Mouse (Mus musculus): ENCODE measurements around the gene Gbx1. TPM values are rescaled to one million over a fixed set of nuclear protein-coding genes. Genes with fewer than 3 reads are reported as not detected.

Gbx1 gene
- total RNA-seq, 4 experiments from 2014 or later: not detected

DNA sequence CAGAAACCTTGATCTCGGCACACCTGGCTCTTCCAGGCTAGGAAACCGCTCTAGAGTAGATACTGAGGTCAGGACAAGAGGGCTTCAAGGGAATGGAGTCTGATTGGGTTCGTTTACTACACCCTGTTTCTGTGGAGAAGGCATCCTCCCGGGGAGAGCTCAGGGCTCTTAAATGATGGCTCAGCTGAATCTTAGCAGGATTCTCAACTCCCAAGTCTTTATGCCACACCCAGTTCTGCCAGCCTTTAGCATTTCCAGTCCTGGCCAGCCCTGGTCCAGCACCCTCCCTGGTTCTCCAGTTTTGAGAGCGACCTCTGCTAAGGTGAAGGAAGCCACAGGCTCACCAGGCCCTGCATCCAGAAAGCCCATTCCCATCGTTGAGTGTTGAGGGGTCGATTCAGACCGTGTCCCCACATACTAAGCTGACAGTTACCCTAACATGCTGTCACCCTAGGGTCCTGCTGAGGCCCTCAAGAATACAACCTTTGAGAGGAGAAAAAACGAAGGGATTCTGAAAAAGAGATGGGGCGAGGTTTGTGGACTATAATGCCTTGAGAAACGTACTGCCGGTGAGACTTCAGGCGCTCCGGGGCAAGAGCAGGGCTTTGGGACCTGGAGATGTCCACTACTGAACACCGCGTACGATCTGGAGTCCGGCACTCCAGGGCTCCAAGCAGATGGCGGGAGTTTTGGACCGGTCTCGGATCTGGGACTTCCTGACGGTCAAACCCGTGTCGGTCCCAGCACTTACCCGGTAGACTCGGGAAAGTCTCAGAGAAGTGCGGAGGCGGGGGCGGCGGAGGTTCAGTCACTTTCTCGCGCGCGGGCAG lies 1.4 kb downstream of the Gbx1 start:
- DNase-seq (ENCODE audit: low spot score): no peak

DNA sequence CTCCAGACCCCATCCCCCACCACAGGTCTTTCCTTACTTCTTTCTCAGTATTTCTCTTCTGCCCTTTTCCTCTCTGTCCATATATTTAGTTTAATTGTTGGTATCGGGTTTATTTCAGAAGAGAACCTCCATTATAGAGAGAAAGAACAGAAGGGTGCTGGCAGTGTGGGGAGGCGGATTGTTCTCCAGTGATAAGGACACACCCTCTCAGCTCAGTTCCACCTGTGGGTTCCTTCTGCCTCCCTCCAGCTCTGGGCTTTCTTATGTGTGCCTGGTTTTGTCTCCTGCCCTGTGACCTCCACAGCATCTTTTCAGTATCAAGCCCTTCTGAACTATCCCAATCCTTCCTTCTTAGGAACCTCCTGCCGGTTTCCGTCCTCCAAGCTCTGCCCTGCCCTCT lies 2.5 kb downstream of the Gbx1 start:
- no peak for DNase-seq (ENCODE audit: low spot score)

DNA sequence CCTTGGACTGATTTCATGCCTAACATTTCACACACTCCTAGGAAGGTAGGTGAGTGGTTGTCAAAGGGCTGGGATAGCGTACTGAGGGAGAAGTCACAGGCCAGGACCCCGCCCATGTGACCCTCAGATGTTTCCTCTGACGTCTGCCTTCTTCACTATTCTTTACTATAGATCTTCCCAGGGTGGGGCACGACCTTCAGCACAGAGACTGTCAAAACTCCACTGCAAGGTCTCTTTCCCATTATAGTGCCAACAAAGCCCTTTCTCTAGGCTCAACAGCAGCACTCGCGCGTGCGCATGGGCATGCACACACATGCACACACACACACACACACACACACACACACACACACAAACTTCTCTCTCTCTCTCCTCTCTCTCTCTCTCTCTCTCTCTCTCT lies 3.2 kb downstream of the Gbx1 start:
- DNase-seq (ENCODE audit: low spot score): no peak

DNA sequence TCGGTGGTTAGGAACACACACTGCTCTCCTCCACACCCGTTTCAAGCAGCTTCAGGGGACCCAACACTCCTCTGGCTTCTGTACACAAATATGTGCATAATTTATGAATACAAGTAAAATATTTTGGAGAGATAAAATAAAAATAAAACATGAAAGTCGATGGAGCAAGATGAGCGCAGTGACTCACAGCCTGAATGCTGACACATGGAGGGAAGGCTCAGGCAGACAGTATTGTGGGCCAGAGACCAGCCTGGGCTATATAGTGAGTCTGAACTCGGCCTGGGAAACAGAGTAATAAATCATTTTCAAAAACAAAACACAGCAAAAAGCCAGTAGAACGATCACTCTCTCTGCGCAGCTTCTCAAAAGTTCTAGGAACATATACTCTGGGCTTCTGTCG lies 5.6 kb downstream of the Gbx1 start:
- no peak for DNase-seq (ENCODE audit: low spot score)

DNA sequence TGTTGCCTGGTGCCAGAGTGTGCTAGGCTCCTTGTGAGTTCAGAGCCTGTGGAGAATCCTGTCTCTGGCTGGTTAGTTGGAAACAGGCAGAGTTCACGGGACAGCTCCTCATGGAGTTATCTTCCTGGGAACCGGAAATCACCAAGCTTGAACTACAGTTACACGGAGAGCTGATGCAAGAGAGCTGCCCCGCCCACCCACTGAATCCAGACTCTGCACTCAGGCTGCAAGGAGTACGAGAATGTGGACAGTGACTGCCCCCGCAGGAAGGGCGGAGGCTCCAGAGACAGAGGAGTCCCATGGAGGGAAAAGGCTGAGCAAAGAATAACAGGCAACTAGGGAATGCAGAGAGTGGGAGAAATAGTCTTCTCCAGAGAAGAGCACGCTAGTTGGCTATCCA lies 14.7 kb downstream of the Gbx1 start:
- peak; percentile 40 for DNase-seq (ENCODE audit: low spot score)

DNA sequence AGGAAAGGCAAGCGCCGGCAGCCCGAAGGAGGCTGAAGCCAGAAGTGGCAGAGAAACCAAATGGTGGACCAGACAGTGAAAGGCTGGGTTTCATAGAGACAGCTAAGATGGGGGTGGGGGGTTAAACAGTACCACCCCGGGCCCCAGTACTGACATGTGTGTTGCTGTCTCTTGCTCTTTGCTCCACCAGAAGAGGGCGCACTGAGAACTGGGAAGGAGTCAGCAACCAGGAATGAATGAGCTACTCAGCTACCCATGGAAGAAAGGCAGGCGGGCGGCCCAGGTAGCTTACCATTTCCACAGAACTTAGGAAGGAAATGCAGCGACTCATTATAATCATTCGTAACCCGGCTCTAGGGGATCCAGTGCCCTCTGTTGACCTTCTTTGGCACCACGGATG lies 16.4 kb downstream of the Gbx1 start:
- peak; percentile 40 for DNase-seq (ENCODE audit: low spot score)

DNA sequence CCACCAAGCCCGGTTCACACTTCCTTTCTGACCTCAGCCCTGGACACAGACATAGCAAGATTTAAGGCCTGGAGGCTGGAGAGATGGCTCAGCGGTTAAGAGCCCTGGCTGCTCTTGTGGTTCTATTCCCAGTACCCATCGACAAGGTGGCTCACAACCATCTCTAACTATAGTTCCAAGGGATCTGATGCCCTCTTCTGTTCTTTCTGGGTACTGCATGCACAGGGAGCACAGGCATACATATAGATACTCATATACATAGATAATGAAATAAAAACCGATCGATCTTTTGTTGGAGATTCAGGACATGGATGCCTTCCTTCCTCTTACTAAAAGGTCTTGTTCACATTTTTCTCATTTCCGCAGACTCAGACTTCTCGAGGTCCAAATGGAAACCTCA lies 18.6 kb downstream of the Gbx1 start:
- no peak for DNase-seq (ENCODE audit: low spot score)

DNA sequence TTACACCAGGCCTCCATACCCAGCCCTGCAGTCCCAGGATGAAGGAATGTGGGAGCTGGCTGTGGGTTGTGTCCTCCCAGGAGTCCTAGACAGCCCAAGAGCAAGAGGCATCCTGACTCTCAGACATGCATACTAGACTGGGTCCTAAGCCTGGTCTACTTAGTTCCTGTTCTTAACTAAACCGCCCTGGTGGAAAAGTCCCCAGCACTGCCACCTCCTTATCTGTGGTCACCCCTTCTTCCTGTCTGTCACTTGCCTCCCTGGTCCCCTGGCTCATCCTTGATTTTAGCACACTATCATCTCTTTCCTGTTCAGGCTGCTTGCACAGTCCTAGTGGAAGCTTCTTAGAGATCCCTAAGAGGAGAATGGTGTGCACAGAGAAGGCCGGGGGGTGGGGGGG lies 21.5 kb downstream of the Gbx1 start:
- DNase-seq (ENCODE audit: low spot score): no peak

DNA sequence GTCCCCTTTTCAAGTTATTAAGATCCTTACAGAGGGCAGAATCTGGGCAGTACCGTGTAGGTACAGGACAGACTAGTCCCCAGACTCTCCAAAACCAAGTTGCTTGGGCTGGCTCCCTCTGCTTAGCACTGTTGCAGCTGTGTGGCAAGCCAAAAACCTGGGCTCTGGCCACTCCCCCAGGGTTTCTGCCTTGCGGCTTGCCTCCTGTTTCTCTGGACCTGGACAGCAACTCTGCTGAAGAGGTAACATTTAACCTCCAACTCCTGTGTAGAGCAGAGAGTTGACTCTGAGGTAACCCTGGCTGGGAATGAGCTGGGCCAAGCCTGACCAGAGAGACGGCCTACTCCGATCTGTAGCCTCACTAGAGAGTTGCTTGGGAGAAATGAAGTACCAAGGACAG lies 24.2 kb downstream of the Gbx1 start:
- no peak for DNase-seq (ENCODE audit: low spot score)

DNA sequence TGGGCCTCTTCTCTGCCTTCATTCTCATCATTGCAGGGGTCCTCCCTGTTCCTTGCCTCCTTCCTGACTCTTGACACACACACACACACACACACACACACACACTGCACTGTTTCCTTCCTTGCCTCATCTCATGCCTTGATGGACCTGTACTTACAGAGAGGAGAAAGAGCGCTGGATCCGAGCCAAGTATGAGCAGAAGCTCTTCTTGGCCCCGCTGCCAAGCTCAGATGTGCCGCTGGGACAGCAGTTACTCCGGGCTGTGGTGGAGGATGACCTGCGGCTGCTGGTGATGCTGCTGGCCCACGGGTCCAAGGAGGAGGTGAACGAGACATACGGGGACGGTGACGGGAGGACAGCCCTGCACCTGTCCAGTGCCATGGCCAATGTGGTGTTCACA lies 26.2 kb downstream of the Gbx1 start:
- no peak for DNase-seq (ENCODE audit: low spot score)

DNA sequence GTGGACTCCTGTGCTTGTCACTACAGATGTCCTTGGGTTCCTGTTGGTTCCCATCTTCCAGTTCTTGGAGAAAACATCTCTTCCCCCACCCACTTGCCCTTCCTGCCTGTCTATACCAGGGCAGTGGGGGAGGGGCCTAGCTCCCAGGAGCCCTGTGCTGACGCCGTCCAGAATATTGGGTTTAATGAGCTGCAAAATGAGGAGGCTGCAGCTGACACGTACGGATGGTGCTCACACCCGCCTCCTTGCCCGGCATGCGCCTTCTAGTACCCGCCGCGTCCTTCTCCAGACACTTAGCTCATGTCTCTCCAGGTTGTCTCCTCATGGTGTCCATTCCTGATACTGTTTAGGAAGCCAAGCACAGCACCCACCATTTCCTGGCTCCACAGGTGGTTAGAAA lies 27.9 kb downstream of the Gbx1 start:
- no peak for DNase-seq (ENCODE audit: low spot score)

DNA sequence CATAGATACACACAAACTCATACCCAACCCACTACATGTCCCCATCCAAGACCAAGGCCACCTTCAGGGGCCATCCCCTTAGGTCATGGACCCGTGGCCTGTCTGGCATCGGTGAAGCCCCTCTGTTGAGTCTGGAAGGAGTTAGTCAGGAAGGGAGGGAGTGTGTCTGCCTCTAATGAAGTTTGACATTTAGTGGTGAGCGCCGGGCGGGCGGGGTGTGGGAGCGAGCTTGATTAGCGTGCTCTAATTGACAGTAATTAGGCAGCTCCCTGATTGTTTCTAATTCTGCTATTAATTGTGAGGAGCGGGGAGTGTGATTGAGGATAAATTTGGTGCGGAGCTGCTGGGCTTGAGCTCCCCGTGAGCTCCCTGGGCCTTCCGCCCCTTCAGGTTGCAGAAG lies 29.5 kb downstream of the Gbx1 start:
- no peak for DNase-seq (ENCODE audit: low spot score)

DNA sequence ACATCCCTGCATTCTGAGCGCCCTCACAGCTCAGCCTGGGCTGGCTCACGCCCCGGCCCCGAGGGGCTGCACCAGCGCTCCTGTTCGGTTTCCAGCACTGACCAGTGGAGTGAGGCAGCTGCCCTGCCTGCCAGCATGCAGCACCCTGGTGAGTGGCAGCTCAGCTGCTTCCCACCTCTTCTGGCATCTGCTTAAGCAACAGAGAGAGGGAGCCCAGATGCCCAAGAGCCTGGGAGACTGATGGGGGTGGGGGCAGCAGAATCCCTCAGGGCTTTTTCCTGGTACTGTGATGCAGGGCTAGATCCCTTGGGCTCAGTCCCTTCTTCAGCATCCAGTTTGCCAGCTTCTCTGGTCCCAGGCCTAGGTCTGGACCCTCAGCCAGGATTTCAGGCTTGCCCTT lies 30.2 kb downstream of the Gbx1 start:
- no peak for DNase-seq (ENCODE audit: low spot score)

DNA sequence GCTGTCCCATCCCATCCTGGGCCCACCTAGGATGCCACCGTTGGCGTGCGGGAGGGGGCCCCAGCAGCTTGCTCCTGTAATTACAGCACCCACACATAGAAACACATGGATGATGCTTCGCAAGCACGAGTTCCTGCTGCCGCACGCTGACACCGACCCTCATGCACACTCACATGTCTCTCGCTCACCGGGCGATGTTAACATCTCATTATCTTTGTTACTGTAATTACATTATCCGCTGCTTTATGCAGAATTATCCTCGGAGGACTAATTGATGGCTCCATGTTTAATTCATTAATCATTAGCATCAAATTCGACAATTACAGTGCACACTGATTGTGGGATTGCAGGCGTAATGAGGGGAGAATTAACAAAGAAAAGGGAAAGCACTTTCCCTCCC lies 32.0 kb downstream of the Gbx1 start:
- DNase-seq (ENCODE audit: low spot score): no peak

DNA sequence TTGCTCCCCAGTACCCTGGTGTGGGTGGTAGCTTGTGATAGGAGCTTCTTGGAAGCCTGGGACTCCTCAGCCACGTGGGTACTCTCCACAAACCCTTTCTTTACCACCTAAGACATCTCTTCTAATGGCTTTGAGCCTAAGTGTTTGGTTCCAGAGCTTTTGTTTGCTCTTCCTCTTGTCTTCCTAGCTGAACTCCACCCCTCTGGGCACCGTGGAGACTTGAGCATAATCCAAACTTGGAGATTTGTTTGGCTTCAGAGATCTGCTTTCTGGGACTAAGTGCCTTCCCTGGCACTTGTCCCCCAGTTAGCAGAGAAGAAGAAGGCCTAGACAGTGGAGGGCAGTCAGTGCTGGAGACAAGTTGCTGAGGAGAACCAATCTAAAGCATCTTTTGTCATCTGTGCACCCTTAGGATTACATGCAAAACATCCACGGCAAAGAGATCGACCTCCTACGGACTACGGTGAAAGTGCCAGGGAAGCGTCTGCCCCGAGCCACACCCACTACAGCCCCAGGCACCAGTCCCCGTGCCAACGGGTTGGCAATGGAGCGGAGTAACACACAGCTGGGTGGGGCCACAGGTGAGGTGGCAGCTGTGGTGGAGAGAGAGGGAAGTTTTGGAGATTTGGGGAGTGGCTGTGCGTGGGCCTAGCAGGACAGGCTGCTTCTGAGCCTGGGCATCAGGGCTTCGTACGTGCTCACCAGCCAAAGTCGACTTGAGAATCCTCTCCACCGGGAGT lies 34.3 kb downstream of the Gbx1 start:
- no peak for DNase-seq (ENCODE audit: low spot score)

DNA sequence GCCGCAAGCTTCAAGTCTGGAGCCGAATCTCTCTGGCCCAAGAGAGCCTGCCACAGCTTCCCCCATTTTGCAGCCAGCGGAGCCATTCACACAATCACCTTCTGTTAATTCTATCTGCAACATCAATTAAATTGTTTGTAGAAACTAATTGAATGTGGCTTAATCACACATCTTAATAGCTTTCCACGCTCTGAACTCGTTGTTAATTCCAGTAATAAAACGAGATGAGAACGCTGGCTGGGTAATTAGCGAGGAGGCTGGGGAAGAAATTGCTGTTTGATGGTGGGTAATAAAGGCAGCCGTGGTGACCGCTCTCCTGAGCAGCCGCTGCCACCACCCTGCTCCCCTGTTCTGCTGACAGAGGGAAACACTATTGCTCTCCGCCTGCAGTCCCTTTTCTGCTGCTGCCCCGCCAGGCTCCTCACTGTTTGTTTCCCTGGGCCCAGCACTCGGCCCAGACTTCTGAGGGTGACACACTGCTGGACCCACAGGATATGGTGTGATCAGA lies 36.5 kb downstream of the Gbx1 start:
- DNase-seq (ENCODE audit: low spot score): no peak

DNA sequence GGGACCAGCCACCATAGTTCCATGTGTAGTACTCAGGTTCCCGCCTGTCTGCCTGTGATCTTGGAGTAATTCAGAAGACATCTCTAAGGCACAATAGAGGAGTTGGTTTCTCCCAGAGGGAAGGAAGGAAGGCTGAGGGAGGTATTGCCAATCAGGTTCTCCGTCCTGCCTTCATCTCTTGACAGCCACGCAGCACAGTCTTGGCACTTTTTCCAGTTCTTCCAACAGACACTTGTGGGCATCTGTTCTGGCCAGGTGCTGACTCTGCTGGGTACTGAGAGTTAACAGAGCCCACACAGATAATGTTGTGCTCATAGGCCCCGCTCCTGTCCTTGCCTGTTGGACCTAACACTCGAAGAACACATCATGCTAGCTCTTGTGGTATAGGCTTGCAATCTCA lies 40.3 kb downstream of the Gbx1 start:
- DNase-seq (ENCODE audit: low spot score): no peak

DNA sequence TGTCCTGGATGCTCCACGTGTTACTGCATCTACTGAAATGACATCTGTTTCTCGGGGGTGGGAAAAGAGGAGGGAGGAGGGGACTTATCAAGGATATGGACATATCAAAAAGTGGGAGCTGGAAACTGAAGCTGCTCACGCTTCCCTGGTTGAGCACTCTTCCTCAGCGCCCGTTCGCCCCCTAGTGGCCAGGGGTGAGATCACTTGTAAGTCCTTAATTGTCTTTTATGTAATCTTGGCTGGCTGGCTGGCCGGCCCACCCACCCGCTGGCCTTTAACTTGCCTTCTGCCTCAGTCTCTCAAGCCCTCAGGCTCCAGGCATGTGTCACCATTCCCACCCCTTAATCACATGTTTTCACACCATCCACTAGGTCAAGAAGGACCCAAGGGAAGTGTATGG lies 40.9 kb downstream of the Gbx1 start:
- peak; percentile 89 for DNase-seq (ENCODE audit: low spot score)

DNA sequence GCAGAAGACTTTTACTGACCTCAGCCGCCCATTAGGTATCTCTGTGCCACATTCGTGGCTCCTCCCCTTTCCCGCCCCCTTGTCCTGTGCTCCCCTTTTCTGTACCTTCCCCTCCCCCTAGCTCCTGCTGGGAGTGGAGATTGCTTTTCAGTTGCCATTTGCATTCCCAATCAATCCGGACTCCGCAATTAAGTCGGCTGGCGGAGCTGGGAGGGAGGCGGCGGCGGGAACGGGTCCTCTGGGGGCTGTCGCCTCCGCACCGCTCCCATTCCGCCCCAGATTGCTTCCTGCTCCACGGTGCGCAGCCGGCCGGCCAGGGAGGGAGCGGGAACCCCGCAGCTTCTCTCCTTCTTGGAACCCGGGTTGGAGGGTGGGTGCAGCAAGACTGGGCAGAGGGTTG lies 42.0 kb downstream of the Gbx1 start:
- no peak for DNase-seq (ENCODE audit: low spot score)

DNA sequence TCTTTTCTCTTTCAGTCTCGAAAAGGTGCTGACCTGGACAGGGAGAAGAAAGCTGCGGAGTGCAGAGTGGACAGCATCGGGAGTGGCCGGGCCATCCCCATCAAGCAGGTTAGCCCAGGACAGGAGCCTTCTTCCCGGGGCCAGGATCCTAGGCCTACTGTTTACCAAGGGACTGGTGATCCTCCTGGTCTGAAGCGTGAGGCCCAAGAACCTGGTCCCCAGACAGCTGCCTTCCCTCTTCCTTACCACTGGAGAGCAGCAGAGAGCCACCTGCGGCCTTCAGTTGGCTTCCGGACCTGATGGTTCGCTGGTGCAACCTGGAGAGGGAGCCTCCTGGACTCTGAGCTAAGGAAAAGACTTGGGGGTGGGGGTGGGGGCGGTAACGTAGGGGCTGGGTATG lies 43.7 kb downstream of the Gbx1 start:
- peak; percentile 49 for DNase-seq (ENCODE audit: low spot score)

DNA sequence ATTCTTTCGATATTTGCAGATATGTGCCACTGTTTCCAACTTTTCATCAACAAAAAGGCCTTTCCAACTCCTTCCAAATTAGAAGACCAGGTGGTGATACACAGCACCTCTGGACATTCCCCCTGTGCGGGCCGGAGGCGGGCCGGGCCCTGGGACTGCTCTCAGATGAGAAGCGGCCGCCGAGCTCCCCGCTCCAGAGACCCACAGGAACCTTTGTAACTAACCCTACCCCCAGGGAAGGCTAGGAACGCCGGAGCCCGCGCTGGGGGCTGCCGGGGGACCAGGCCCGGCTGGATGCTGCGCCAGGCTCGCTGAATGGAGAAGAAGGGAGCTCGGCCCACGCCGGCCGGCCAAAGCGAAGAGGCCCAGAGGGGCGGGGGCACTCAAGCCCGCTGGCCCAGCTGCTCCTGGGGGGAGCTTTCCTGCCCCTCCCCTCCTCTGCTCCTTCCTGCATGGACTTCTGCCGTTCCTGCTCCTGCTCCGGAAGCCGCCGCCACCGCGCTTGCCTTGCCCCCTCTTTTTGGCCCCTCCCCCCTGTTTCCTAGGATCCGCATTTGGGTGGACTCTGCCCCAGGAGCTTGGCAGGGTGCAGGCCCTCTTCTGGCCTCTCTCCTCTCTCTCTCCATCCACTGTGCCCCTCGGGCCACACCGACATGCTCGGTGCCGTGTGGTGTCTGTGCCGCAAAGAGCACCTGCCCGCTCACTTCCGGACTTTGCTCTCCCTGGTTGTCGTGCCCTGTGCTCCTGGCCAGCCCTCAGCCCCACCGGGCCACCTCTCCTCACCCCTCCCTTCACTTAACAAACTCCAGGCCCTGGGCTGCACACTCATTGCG lies 44.5 kb downstream of the Gbx1 start:
- DNase-seq (ENCODE audit: low spot score): no peak

DNA sequence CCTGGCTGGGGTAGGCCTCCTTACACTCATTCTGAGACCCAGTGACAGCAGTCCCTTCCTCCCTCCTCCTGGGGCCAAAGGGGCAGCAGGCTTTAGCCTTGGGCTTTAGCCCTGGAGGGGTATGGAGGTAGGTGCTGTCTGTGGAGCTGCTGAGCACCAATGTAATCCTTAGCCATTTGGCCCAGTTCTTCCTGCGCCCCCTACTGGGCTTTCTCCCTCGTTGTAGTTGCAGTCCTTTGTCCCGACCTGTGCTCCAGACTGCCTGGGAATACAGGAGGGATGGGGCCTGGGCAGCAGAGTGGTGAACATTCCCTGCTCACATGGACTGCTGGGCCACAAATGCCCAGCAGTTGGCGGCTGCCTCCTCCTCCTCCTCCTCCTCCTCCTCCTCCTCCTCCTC lies 45.4 kb downstream of the Gbx1 start:
- DNase-seq (ENCODE audit: low spot score): peak; percentile 22

All from heart, adult 8-10 months (tissue).